Mouse (Mus musculus): ENCODE measurements around the gene Pfkfb3. TPM values are rescaled to one million over a fixed set of nuclear protein-coding genes. Genes with fewer than 3 reads are reported as not detected.

Gene Pfkfb3
- total and polyA plus RNA-seq, 2 experiments: 5.1 to 10.2 TPM

GRCm38 (mm10) chr2:11557244-11557643 lies 3.4 kb upstream of the Pfkfb3 start:
- WGBS: 71% methylated on average over 3 of the region's 3 CpGs
- H3K27me3 ChIP-seq (ENCODE audit: control insufficient read depth, insufficient read depth, low read length): no peaks in the 10 kb centered on the region
- H3K4me1 ChIP-seq (ENCODE audit: control insufficient read depth, insufficient read depth, low read length): no peaks in the 10 kb centered on the region
- TF ChIP-seq CTCF (IDR thresholded peaks at IDR 0.05; ENCODE audit: low read depth, low read length): no peak
- TF ChIP-seq POLR2A (IDR thresholded peaks at IDR 0.05; ENCODE audit: extremely low read depth, insufficient read depth, low read length): no peak
- no peak for DNase-seq (ENCODE audit: extremely low read depth, low read depth, low spot score)
- no peaks in the 10 kb centered on the region for H3K36me3 ChIP-seq (ENCODE audit: control insufficient read depth, insufficient read depth, low read length)
- H3K79me2 ChIP-seq (ENCODE audit: control insufficient read depth, insufficient read depth, low read length): no peaks in the 10 kb centered on the region
- H3K27ac ChIP-seq (replicated peaks; ENCODE audit: insufficient read depth, low read depth, low read length): no peak overlapping the region
- no peak overlapping the region for H3K9ac ChIP-seq (ENCODE audit: low read depth, low read length)
- no peak overlapping the region for H3K4me3 ChIP-seq (ENCODE audit: insufficient read depth, low read depth, low read length)

DNA sequence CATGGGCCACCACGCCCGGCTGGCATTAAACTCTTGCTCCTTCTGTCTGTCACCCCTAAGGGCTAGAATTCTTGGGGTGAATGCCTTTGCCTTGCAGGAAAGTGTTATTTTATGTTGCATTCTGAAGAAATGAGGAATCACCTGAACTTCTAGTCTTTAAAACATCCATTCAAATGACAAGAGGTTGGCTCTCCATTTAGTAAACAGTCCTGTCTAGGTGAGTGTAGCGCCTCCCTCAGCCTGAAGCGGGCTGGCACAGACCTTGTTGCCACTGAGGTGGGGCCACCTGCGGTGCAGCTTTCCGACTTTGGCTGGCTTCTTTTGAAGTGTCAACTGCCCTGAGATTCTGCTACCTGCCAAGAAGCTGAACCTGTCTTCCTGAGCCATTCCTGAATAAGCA lies 1.4 kb upstream of the Pfkfb3 start:
- Histone ChIP-seq H3K4me1 (ENCODE audit: control insufficient read depth, insufficient read depth, low read length) (no peaks in the 10 kb centered on the region), H3K36me3 (ENCODE audit: control insufficient read depth, insufficient read depth, low read length) (no peaks in the 10 kb centered on the region), H3K79me2 (ENCODE audit: control insufficient read depth, insufficient read depth, low read length) (no peaks in the 10 kb centered on the region), H3K27ac (replicated peaks; ENCODE audit: insufficient read depth, low read depth, low read length) (no peak overlapping the region), H3K9ac (ENCODE audit: low read depth, low read length) (no peak overlapping the region), H3K27me3 (ENCODE audit: control insufficient read depth, insufficient read depth, low read length) (no peaks in the 10 kb centered on the region), H3K4me3 (ENCODE audit: insufficient read depth, low read depth, low read length) (no peak overlapping the region)
- DNase-seq (ENCODE audit: extremely low read depth, low read depth, low spot score): no peak
- TF ChIP-seq CTCF (IDR thresholded peaks at IDR 0.05; ENCODE audit: low read depth, low read length) (no peak), POLR2A (IDR thresholded peaks at IDR 0.05; ENCODE audit: extremely low read depth, insufficient read depth, low read length) (no peak)
- WGBS: 94% methylated on average over 6 of the region's 6 CpGs

GRCm38 (mm10) chr2:11552966-11553451 lies 868 bp downstream of the Pfkfb3 start:
- TF ChIP-seq POLR2A (IDR thresholded peaks at IDR 0.05; ENCODE audit: extremely low read depth, insufficient read depth, low read length) (no peak), CTCF (IDR thresholded peaks at IDR 0.05; ENCODE audit: low read depth, low read length) (no peak)
- Histone ChIP-seq H3K4me1 (ENCODE audit: control insufficient read depth, insufficient read depth, low read length) (no peaks in the 10 kb centered on the region), H3K4me3 (ENCODE audit: insufficient read depth, low read depth, low read length) (peak overlapping the region; percentile 71), H3K27ac (replicated peaks; ENCODE audit: insufficient read depth, low read depth, low read length) (peak overlapping the region; percentile 25), H3K36me3 (ENCODE audit: control insufficient read depth, insufficient read depth, low read length) (no peaks in the 10 kb centered on the region), H3K27me3 (ENCODE audit: control insufficient read depth, insufficient read depth, low read length) (no peaks in the 10 kb centered on the region), H3K79me2 (ENCODE audit: control insufficient read depth, insufficient read depth, low read length) (no peaks in the 10 kb centered on the region), H3K9ac (ENCODE audit: low read depth, low read length) (peak overlapping the region; percentile 67)
- 4% methylated on average over 15 of the region's 15 CpGs for WGBS
- peak; percentile 27 for DNase-seq (ENCODE audit: extremely low read depth, low read depth, low spot score)

DNA sequence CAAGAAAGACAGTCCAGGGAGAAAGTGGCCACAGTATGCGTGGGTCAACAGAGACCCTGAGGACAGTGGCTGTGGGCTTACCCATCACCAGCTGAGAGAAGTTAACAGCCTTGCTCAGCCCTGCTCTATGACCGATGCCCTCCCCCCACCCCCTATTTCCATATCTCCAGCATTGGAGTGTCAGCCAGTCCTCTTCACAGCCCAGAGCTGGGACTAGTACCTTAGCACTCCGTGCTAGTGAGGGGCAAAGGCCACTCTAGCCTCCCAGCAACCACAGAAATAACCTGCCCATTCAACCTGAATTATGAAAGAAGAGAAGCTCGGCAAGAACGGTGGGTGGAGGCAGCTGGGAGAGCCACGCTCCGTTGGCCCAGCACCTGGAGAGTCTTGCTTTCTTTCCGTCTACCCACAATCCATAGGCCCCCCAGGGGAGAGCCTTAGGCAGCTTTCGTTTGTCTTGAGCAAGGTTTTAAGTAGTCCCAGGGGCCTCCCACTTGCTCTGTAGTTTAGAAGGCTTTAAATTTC lies 1.5 kb downstream of the Pfkfb3 start:
- WGBS: 24% methylated on average over 9 of the region's 9 CpGs

GRCm38 (mm10) chr2:11551726-11552125 lies 2.2 kb downstream of the Pfkfb3 start:
- Histone ChIP-seq H3K4me1 (ENCODE audit: control insufficient read depth, insufficient read depth, low read length) (no peaks in the 10 kb centered on the region), H3K36me3 (ENCODE audit: control insufficient read depth, insufficient read depth, low read length) (no peaks in the 10 kb centered on the region), H3K4me3 (ENCODE audit: insufficient read depth, low read depth, low read length) (no peak overlapping the region), H3K27me3 (ENCODE audit: control insufficient read depth, insufficient read depth, low read length) (no peaks in the 10 kb centered on the region), H3K79me2 (ENCODE audit: control insufficient read depth, insufficient read depth, low read length) (no peaks in the 10 kb centered on the region), H3K9ac (ENCODE audit: low read depth, low read length) (no peak overlapping the region), H3K27ac (replicated peaks; ENCODE audit: insufficient read depth, low read depth, low read length) (no peak overlapping the region)
- DNase-seq (ENCODE audit: extremely low read depth, low read depth, low spot score): no peak
- 52% methylated on average over 1 of the region's 1 CpGs for WGBS
- no peak for TF ChIP-seq CTCF (IDR thresholded peaks at IDR 0.05; ENCODE audit: low read depth, low read length)
- TF ChIP-seq POLR2A (IDR thresholded peaks at IDR 0.05; ENCODE audit: extremely low read depth, insufficient read depth, low read length): no peak

More for the DNA sequence above, 1.5 kb downstream of the Pfkfb3 start:
- DNase-seq (ENCODE audit: extremely low read depth, low read depth, low spot score): peak; percentile 58
- TF ChIP-seq POLR2A (IDR thresholded peaks at IDR 0.05; ENCODE audit: extremely low read depth, insufficient read depth, low read length) (no peak), CTCF (IDR thresholded peaks at IDR 0.05; ENCODE audit: low read depth, low read length) (no peak)
- Histone ChIP-seq H3K4me3 (ENCODE audit: insufficient read depth, low read depth, low read length) (peak overlapping the region; percentile 71; the same call in 1 of the 2 replicates), H3K36me3 (ENCODE audit: control insufficient read depth, insufficient read depth, low read length) (no peaks in the 10 kb centered on the region), H3K27me3 (ENCODE audit: control insufficient read depth, insufficient read depth, low read length) (no peaks in the 10 kb centered on the region), H3K27ac (replicated peaks; ENCODE audit: insufficient read depth, low read depth, low read length) (no peak overlapping the region), H3K9ac (ENCODE audit: low read depth, low read length) (no peak overlapping the region), H3K4me1 (ENCODE audit: control insufficient read depth, insufficient read depth, low read length) (no peaks in the 10 kb centered on the region), H3K79me2 (ENCODE audit: control insufficient read depth, insufficient read depth, low read length) (no peaks in the 10 kb centered on the region)

DNA sequence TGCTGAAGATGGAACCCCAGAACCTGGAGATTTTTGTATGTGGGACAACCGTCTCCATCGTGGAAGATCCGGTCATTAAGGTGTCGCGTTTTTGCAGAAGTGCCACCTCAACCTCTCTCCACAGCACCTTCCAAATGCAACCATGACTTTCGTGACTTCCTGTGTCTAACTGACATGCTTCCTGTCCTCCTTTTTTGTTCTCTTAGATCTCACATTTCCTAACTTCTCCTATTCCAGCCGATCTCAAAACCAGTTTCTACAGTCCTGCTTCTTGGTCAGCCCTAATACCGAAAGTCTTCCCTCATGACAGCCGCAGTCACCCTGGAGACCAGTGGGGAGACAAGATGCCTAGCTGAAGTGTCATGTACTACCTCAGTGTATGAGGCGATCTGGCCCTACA lies 5.4 kb downstream of the Pfkfb3 start:
- Histone ChIP-seq H3K9ac (ENCODE audit: low read depth, low read length) (no peak overlapping the region), H3K36me3 (ENCODE audit: control insufficient read depth, insufficient read depth, low read length) (no peaks in the 10 kb centered on the region), H3K4me3 (ENCODE audit: insufficient read depth, low read depth, low read length) (no peak overlapping the region), H3K79me2 (ENCODE audit: control insufficient read depth, insufficient read depth, low read length) (no peaks in the 10 kb centered on the region), H3K4me1 (ENCODE audit: control insufficient read depth, insufficient read depth, low read length) (peaks cover 4% of the 10 kb centered on the region; the same call in 1 of the 2 replicates), H3K27me3 (ENCODE audit: control insufficient read depth, insufficient read depth, low read length) (no peaks in the 10 kb centered on the region), H3K27ac (replicated peaks; ENCODE audit: insufficient read depth, low read depth, low read length) (no peak overlapping the region)
- no peak for TF ChIP-seq POLR2A (IDR thresholded peaks at IDR 0.05; ENCODE audit: extremely low read depth, insufficient read depth, low read length)
- no peak for TF ChIP-seq CTCF (IDR thresholded peaks at IDR 0.05; ENCODE audit: low read depth, low read length)
- WGBS: 87% methylated on average over 10 of the region's 10 CpGs
- no peak for DNase-seq (ENCODE audit: extremely low read depth, low read depth, low spot score)
